Mouse (Mus musculus): ENCODE measurements around the gene Bag5. TPM values are rescaled to one million over a fixed set of nuclear protein-coding genes. Genes with fewer than 3 reads are reported as not detected.
A peak's percentile ranks its signal among the peaks of the same experiment; 100 is the strongest.

Gene Bag5
- polyA plus RNA-seq, 1 experiment from 2014 or later: 34.9 TPM

DNA sequence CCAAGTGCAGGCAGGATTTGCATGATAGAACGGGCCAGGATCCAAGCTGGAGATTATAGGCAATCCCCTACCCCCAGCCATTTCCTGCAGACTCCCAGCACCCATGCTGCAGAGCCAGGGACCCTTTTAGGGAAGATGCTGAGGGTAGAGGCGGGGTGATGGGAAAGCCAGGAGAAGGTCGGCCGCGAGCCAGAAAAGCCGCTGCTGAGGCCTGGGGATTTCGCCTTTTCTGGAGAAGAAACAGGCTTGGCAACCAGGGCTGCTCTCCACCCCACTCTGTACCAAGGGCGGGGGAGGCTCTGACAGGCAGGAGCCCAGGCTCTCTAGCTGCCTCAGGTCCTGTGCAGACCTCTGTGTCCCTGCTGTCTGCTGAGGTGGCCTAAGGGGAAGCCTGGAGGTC lies 31.8 kb downstream of the Bag5 start:
- WGBS: 43% methylated on average over 8 of the region's 8 CpGs
- peaks cover 11% of the 10 kb centered on the region for H3K4me1 ChIP-seq (replicated peaks; ENCODE audit: control insufficient read depth, insufficient read depth)
- H3K9me3 ChIP-seq (ENCODE audit: control insufficient read depth, low read length): no peaks in the 10 kb centered on the region
- peak overlapping the region; percentile 52; the same call in 1 of the 2 replicates for H3K9ac ChIP-seq (ENCODE audit: low read length)
- no peak for DNase-seq (ENCODE audit: low spot score)
- no peaks in the 10 kb centered on the region for H3K27me3 ChIP-seq (ENCODE audit: control insufficient read depth, insufficient read depth, low read length)
- TF ChIP-seq EP300 (optimal IDR thresholded peaks at IDR 0.05) (peak; percentile 33), CTCF (IDR thresholded peaks at IDR 0.05; ENCODE audit: low read depth) (no peak)
- ATAC-seq (ENCODE audit: low FRiP score, low TSS enrichment): peak; percentile 21; the same call in 1 of the 2 replicates
- H3K27ac ChIP-seq (replicated peaks): peak overlapping the region; percentile 97
- peaks cover 3% of the 10 kb centered on the region; the same call in 1 of the 2 replicates for H3K36me3 ChIP-seq (ENCODE audit: control insufficient read depth, insufficient read depth, low read length)
- no peak overlapping the region for H3K4me2 ChIP-seq (replicated peaks; ENCODE audit: low read depth)
- H3K4me3 ChIP-seq (ENCODE audit: low read depth, low read length): no peak overlapping the region

DNA sequence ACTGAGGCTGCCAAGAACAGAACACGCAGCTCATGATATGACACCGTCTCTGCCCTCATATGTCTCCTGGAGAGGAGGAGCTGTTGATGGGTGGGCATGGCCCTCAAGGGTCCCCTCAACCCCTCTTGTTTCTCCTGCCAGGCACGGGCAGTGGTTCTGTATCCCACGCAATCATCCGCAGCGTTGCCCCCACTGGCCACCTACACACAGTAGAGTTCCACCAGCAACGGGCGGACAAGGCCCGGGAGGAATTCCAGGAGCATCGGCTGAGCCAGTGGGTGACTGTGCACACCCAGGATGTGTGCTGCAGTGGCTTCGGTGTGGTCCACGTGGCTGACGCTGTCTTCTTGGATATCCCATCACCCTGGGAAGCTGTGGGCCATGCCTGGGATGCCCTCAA lies 32.4 kb downstream of the Bag5 start:
- Histone ChIP-seq H3K27ac (replicated peaks) (peak overlapping the region; percentile 97), H3K9ac (ENCODE audit: low read length) (peak overlapping the region; percentile 13; the same call in 1 of the 2 replicates), H3K4me3 (ENCODE audit: low read depth, low read length) (no peak overlapping the region), H3K27me3 (ENCODE audit: control insufficient read depth, insufficient read depth, low read length) (no peaks in the 10 kb centered on the region), H3K36me3 (ENCODE audit: control insufficient read depth, insufficient read depth, low read length) (peaks cover 3% of the 10 kb centered on the region; the same call in 1 of the 2 replicates), H3K9me3 (ENCODE audit: control insufficient read depth, low read length) (no peaks in the 10 kb centered on the region), H3K4me1 (replicated peaks; ENCODE audit: control insufficient read depth, insufficient read depth) (peaks cover 11% of the 10 kb centered on the region), H3K4me2 (replicated peaks; ENCODE audit: low read depth) (no peak overlapping the region)
- DNase-seq (ENCODE audit: low spot score) (no peak), ATAC-seq (ENCODE audit: low FRiP score, low TSS enrichment) (no peak)
- 83% methylated on average over 13 of the region's 13 CpGs for WGBS
- TF ChIP-seq EP300 (optimal IDR thresholded peaks at IDR 0.05) (no peak), CTCF (IDR thresholded peaks at IDR 0.05; ENCODE audit: low read depth) (no peak)

DNA sequence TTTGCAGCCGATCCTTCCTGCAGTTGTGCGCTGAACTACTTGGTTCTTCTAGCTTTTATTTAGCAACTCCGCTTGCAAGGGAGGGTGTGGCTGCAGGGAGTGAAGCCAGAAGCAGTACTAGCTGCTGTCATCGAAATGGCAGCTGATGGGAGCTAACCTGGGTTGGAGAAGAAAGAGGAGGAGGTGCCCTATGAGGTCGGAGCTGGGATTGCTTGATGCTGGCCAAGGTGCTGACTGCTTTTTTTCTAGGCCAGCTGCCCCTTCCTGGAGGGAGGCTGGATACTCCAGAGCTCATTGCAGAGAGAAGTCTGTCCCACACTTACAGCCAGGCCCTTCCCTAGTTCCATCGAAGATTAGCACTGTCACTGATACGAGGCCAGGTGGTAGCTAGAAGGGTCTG lies 34.1 kb downstream of the Bag5 start:
- WGBS: 45% methylated on average over 7 of the region's 7 CpGs
- Histone ChIP-seq H3K9me3 (ENCODE audit: control insufficient read depth, low read length) (no peaks in the 10 kb centered on the region), H3K27ac (replicated peaks) (no peak overlapping the region), H3K27me3 (ENCODE audit: control insufficient read depth, insufficient read depth, low read length) (no peaks in the 10 kb centered on the region), H3K4me1 (replicated peaks; ENCODE audit: control insufficient read depth, insufficient read depth) (peaks cover 11% of the 10 kb centered on the region), H3K36me3 (ENCODE audit: control insufficient read depth, insufficient read depth, low read length) (no peaks in the 10 kb centered on the region), H3K4me2 (replicated peaks; ENCODE audit: low read depth) (peak overlapping the region; percentile 93), H3K4me3 (ENCODE audit: low read depth, low read length) (peak overlapping the region; percentile 81), H3K9ac (ENCODE audit: low read length) (no peak overlapping the region)
- DNase-seq (ENCODE audit: low spot score): no peak
- no peak for ATAC-seq (ENCODE audit: low FRiP score, low TSS enrichment)
- TF ChIP-seq CTCF (IDR thresholded peaks at IDR 0.05; ENCODE audit: low read depth) (no peak), EP300 (optimal IDR thresholded peaks at IDR 0.05) (no peak)

DNA sequence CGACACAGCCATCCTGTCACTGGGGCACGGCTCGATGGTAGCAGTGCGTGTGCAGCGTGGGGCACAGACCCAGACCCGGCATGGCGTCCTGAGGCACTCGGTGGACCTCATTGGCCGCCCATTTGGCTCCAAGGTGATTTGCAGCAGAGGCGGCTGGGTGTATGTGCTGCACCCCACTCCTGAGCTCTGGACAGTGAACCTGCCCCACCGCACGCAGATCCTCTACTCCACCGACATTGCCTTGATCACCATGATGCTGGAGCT lies 34.5 kb downstream of the Bag5 start:
- H3K4me1 ChIP-seq (replicated peaks; ENCODE audit: control insufficient read depth, insufficient read depth): peaks cover 11% of the 10 kb centered on the region

DNA sequence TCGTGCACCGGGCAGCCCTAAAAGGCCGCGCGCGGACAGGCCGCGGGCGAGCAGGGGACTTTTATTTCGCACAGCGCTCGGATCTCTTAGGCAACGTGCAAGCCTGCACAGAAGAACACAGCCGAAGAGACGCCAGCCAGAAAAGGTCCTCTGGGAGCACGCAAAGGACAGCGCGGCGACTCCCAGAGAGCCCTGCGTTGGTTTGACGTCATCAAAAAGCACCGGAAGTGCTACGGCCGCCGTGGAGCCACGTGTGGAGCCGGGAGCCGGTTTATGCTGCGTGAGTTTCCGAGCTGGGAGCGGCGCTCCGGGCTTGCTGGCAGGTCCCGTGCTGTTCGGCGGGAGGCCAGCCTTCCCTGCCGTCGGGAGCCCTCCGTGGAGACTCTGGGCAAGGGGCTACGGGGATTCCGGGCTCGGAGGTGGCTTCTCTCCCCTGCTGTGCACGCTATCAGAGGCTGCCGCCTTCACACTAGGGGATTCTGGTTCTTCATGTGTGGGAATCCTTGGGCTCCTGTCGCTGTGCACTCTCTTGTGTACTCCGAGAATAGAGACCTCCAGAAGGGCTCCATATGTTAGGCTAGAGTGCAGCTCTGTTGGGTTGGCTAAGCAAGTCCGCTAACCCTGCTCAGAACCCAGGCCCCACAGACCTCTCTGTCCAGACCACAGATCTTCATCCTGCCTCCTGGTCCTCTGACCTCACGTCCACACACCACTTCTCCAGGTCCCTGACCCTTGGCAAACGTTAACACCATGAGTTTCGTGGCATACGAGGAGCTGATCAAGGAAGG lies 35.0 kb downstream of the Bag5 start, which contains the start of gene Trmt61a:
Trmt61a (plus strand) TSS at position 224 of the 788 bp plus-strand sequence.
- peak within 1 kb of the TSS; percentile 93 for H3K4me2 ChIP-seq (replicated peaks; ENCODE audit: low read depth)
- TF ChIP-seq CTCF (IDR thresholded peaks at IDR 0.05; ENCODE audit: low read depth) (no peak), EP300 (optimal IDR thresholded peaks at IDR 0.05) (no peak)
- H3K9ac ChIP-seq (ENCODE audit: low read length): peak within 1 kb of the TSS; percentile 67
- H3K27me3 ChIP-seq (ENCODE audit: control insufficient read depth, insufficient read depth, low read length): no peaks in the 10 kb centered on the region
- peak within 1 kb of the TSS; percentile 81 for H3K4me3 ChIP-seq (ENCODE audit: low read depth, low read length)
- peak within 1 kb of the TSS; percentile 95 for H3K27ac ChIP-seq (replicated peaks)
- WGBS: 1% methylated on average over 50 of the region's 51 CpGs
- DNase-seq (ENCODE audit: low spot score) (peak; percentile 93), ATAC-seq (ENCODE audit: low FRiP score, low TSS enrichment) (peak; percentile 91)
- H3K4me1 ChIP-seq (replicated peaks; ENCODE audit: control insufficient read depth, insufficient read depth): peaks cover 11% of the 10 kb centered on the region
- H3K9me3 ChIP-seq (ENCODE audit: control insufficient read depth, low read length): no peaks in the 10 kb centered on the region
- H3K36me3 ChIP-seq (ENCODE audit: control insufficient read depth, insufficient read depth, low read length): no peaks in the 10 kb centered on the region

More for the DNA sequence above, 34.5 kb downstream of the Bag5 start:
- ATAC-seq (ENCODE audit: low FRiP score, low TSS enrichment) (no peak), DNase-seq (ENCODE audit: low spot score) (no peak)
- Histone ChIP-seq H3K9me3 (ENCODE audit: control insufficient read depth, low read length) (no peaks in the 10 kb centered on the region), H3K9ac (ENCODE audit: low read length) (peak overlapping the region; percentile 67), H3K27me3 (ENCODE audit: control insufficient read depth, insufficient read depth, low read length) (no peaks in the 10 kb centered on the region), H3K27ac (replicated peaks) (no peak overlapping the region), H3K36me3 (ENCODE audit: control insufficient read depth, insufficient read depth, low read length) (no peaks in the 10 kb centered on the region), H3K4me3 (ENCODE audit: low read depth, low read length) (peak overlapping the region; percentile 81), H3K4me2 (replicated peaks; ENCODE audit: low read depth) (peak overlapping the region; percentile 93)
- 4% methylated on average over 13 of the region's 13 CpGs for WGBS
- TF ChIP-seq EP300 (optimal IDR thresholded peaks at IDR 0.05) (no peak), CTCF (IDR thresholded peaks at IDR 0.05; ENCODE audit: low read depth) (no peak)

DNA sequence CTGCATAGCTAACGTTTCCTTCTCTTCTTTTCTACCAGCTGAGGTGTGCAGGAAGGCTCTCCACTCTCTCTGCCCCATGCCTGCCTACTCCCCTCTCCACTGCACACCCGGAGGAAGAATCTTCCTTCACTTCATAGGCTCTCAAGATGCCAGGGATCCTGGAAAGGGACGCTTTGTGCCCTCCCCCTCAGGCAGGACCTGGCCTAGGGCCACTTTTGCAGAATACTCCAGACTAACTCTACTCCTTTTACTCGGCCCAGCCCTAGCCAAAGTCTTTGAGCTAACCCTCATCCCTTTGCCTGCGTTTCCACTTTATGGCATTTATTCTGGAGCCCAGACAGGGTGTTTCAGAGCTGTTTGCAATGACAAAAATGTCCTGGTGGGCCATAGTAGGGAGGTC lies 35.6 kb downstream of the Bag5 start:
- Histone ChIP-seq H3K4me2 (replicated peaks; ENCODE audit: low read depth) (peak overlapping the region; percentile 93), H3K9ac (ENCODE audit: low read length) (peak overlapping the region; percentile 67), H3K4me3 (ENCODE audit: low read depth, low read length) (peak overlapping the region; percentile 81), H3K4me1 (replicated peaks; ENCODE audit: control insufficient read depth, insufficient read depth) (peaks cover 11% of the 10 kb centered on the region), H3K27me3 (ENCODE audit: control insufficient read depth, insufficient read depth, low read length) (no peaks in the 10 kb centered on the region), H3K9me3 (ENCODE audit: control insufficient read depth, low read length) (no peaks in the 10 kb centered on the region), H3K36me3 (ENCODE audit: control insufficient read depth, insufficient read depth, low read length) (no peaks in the 10 kb centered on the region), H3K27ac (replicated peaks) (peak overlapping the region; percentile 95)
- DNase-seq (ENCODE audit: low spot score): no peak
- 9% methylated on average over 5 of the region's 5 CpGs for WGBS
- ATAC-seq (ENCODE audit: low FRiP score, low TSS enrichment): peak; percentile 18; the same call in 1 of the 2 replicates
- TF ChIP-seq CTCF (IDR thresholded peaks at IDR 0.05; ENCODE audit: low read depth) (no peak), EP300 (optimal IDR thresholded peaks at IDR 0.05) (no peak)

Measured in stomach, postnatal 0 days (tissue).